Comparison of ENCODE assay signal across 9 mouse cellular contexts in genomic region chr4:63010226-63010625, GRCm38 (mm10). TPM values are rescaled to one million over a fixed set of nuclear protein-coding genes. Genes with fewer than 3 reads are reported as not detected.
DNase-seq lines count a peak whose midpoint lies in the region; ATAC-seq lines count a peak whose summit lies in the region.
"Had no signal": no experiment of that assay in that cellular context is flagged by ENCODE, and none has a peak within 500 bp of the region (broad histone marks: within the 10 kb centered on the region; RNA-seq: fewer than 3 reads in every experiment).

No protein-coding gene starts in this region.

- no peak overlapping the region for H3K9ac ChIP-seq in forebrain, embryonic 14.5 days (ENCODE audit: low read length)

- peaks cover 5% of the 10 kb centered on the region; the same call in 1 of the 2 replicates for H3K9me3 ChIP-seq in forebrain, embryonic 14.5 days (replicated peaks; ENCODE audit: control insufficient read depth, low read length)

- no peaks in the 10 kb centered on the region for H3K4me1 ChIP-seq in forebrain, embryonic 14.5 days (ENCODE audit: control insufficient read depth, insufficient read depth, low read length)

- 84% methylated on average over 4 of the region's 4 CpGs for WGBS in forebrain, embryonic 14.5 days

- H3K4me3 ChIP-seq in forebrain, embryonic 14.5 days (ENCODE audit: low read depth, low read length) = no peak overlapping the region
- H3K4me3 ChIP-seq: left cerebral cortex, adult 2 months had no signal

- peak; percentile 25 to 35 for DNase-seq in frontal cortex, postnatal 10 days (ENCODE audit: low spot score in 2 of 2)
- no peak for DNase-seq in frontal cortex, postnatal 25 days (ENCODE audit: low spot score in 2 of 2)
- DNase-seq in adipocyte (ENCODE audit: low spot score) = peak; percentile 50
- DNase-seq in forebrain, embryonic 14.5 days (ENCODE audit: low spot score) = peak; percentile 54
- peak; percentile 27 for DNase-seq in layer of hippocampus, adult 9-11 months
- no peak for DNase-seq in embryo, embryonic 9.5 days (ENCODE audit: extremely low spot score)

- peak; percentile 56; the same call in 1 of the 2 replicates for ATAC-seq in forebrain, embryonic 14.5 days
- ATAC-seq in monocyte, adult 5-6 weeks (replicated peaks; ENCODE audit: insufficient number of reproducible peaks, low FRiP score, low TSS enrichment, poor library complexity, severe bottlenecking) = no peak
- ATAC-seq in activated CD4-positive, CD25-positive, alpha-beta regulatory T cell, adult 4 months = no peak

- H3K4me2 ChIP-seq in forebrain, embryonic 14.5 days (ENCODE audit: low read length) = no peak overlapping the region

- H3K36me3 ChIP-seq in forebrain, embryonic 14.5 days (ENCODE audit: control insufficient read depth, insufficient read depth, low read length) = no peaks in the 10 kb centered on the region

- no peak overlapping the region for H3K27ac ChIP-seq in forebrain, embryonic 14.5 days (ENCODE audit: low read depth, low read length)
- H3K27ac ChIP-seq: left cerebral cortex, adult 2 months had no signal

- no peaks in the 10 kb centered on the region for H3K27me3 ChIP-seq in forebrain, embryonic 14.5 days (replicated peaks; ENCODE audit: control insufficient read depth, insufficient read depth, low read length)

RNA-seq across cellular contexts. Expression of gene Zfp618, which starts 44.9 kb away (rescaled TPM):
- 14.9 and 16.3 TPM in 2 replicates for polyA plus RNA-seq in forebrain, embryonic 14.5 days (2014; fragmentation: Nextera tagmentation; extraction: Ambion mirVana)
- 0.10 to 0.57 TPM in 2 of 3 replicates, not detected in the other for total RNA-seq in monocyte, adult 5-6 weeks (2017)
- under 1 TPM in 1 of 2 experiments, not detected in 1; 0.20 TPM for polyA plus RNA-seq in activated CD4-positive, CD25-positive, alpha-beta regulatory T cell, adult 4 months (2017; shearing (Covaris generic))

Comparison
In these comparisons a context has a peak if more than half of its experiments do, and no peak if none do; other contexts are left out.
1. DNase-seq: peak in frontal cortex, postnatal 10 days (2 of 2), adipocyte (single experiment), forebrain, embryonic 14.5 days (single experiment) and layer of hippocampus, adult 9-11 months (single experiment); none in frontal cortex, postnatal 25 days (0 of 2) and embryo, embryonic 9.5 days (single experiment).
2. RNA of gene Zfp618, which starts 44.9 kb away (polyA plus RNA-seq): 14.9 to 16.3 TPM in forebrain, embryonic 14.5 days; 0.20 TPM in activated CD4-positive, CD25-positive, alpha-beta regulatory T cell, adult 4 months; every median in the first group is over 10 times any median in the second.